Mouse (Mus musculus) erythroblast, embryonic 14.5 days (primary cell): Measurements from ENCODE around the gene Snapin.

Source experiments
- GATA1 ChIP-seq: IDR thresholded peaks from 2 replicates; pipeline ENCODE4 v1.6.1; 2012; ENCODE audit warnings: low read length, inconsistent platforms, mixed read lengths
- TAL1 ChIP-seq: IDR thresholded peaks from 3 replicates; pipeline ENCODE4 v1.6.1; 2012; ENCODE audit warnings: low read length, inconsistent platforms, mixed read lengths

GRCm38 (mm10) chr3:90475831-90476611 is 14.8 kb downstream of the Snapin start, which contains the start of gene Ilf2:
- no peak for TF ChIP-seq GATA1
- no peak for TF ChIP-seq TAL1
